Mouse (Mus musculus): Measurements from ENCODE around the gene Timm44.

DNA sequence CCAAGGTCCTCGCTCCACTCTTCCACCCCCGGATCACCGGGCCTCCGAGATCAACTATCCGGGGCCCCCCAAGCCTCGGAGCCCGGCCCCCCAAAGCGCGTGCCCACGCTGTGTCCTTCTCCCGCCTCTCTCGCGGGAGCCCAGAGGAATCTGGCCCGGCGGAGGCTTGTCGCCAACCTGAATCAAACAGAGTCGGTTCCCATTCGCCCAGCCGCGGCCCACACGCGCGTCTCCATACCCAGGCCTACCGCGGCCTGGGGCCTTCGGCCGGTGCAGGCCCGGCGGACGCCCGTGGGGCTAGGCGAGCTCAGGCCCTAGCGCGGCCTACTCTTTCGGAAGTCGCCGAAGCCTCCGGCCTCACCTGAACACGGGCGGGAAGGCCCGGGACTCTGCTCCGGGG, 48.8 kb upstream of the Timm44 start:
- TF ChIP-seq CTCF (IDR thresholded peaks at IDR 0.05) (no peak), EP300 (IDR thresholded peaks at IDR 0.05; ENCODE audit: insufficient read depth, low read depth, low read length) (no peak), POLR2A (IDR thresholded peaks at IDR 0.05; ENCODE audit: insufficient read depth, low read depth, low read length) (no peak)

Measured in heart, adult 2 months (tissue).